Mouse (Mus musculus): Measurements from ENCODE around the gene Angpt4. TPM values are rescaled to one million over a fixed set of nuclear protein-coding genes. Genes with fewer than 3 reads are reported as not detected.

Gene Angpt4
- polyA plus RNA-seq, 1 experiment from 2014 or later, result 0.14 TPM

DNA sequence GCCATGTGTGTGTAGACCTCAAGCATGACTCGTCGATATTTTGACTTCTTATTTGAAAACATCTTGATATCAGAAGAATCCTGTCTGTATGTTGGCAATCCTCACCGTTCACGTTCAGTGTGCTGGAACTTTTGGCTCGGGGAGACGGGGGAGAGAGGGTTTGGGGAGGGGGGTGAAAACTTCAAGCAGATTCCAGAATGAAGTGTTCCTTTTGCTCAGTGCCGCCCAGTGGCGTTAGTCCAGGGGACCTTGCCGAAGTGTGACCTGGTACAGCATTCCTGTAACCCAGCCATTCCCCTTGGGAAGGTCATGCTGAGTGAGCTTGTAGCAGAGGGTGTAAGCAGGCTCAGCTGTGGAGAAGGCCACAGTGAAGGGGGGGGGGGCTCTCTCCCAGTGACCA lies 8.1 kb downstream of the Angpt4 start:
- no peak for ATAC-seq (ENCODE audit: low FRiP score)
- Histone ChIP-seq H3K9ac (no peak overlapping the region), H3K4me1 (peaks cover 10% of the 10 kb centered on the region), H3K4me2 (replicated peaks) (no peak overlapping the region), H3K9me3 (replicated peaks) (no peaks in the 10 kb centered on the region), H3K27me3 (no peaks in the 10 kb centered on the region), H3K36me3 (no peaks in the 10 kb centered on the region), H3K27ac (no peak overlapping the region), H3K4me3 (no peak overlapping the region)
- WGBS, result 61% methylated on average over 9 of the region's 9 CpGs

GRCm38 (mm10) chr2:151921068-151921467 lies 10.1 kb downstream of the Angpt4 start:
- H3K27ac ChIP-seq, result no peak overlapping the region
- H3K9me3 ChIP-seq (replicated peaks), result no peaks in the 10 kb centered on the region
- H3K4me1 ChIP-seq, result peaks cover 6% of the 10 kb centered on the region
- no peaks in the 10 kb centered on the region for H3K36me3 ChIP-seq
- H3K4me3 ChIP-seq, result no peak overlapping the region
- no peak for ATAC-seq (ENCODE audit: low FRiP score)
- no peak overlapping the region for H3K4me2 ChIP-seq (replicated peaks)
- no peaks in the 10 kb centered on the region for H3K27me3 ChIP-seq
- H3K9ac ChIP-seq, result no peak overlapping the region
- WGBS, result 61% methylated on average over 8 of the region's 8 CpGs

DNA sequence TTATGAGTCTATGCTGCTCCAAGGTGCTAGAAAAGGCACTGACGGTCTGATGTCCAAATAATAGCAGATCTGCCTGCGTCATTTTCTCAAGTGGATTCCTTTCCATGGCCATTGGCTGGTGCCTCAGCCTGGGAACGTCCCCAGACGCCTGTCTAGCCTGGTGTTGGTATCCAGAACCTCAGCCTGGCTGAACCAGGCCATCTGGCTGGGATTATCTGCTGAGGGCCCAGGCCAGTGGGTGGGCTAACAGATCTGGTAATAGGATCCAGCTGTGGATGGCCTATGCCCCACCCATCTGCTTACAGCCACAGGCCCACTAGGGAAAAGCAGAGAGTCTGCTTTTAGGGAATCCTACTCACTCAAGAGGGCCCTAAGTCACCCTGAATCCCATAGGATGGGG lies 10.6 kb downstream of the Angpt4 start:
- WGBS, result 51% methylated on average over 4 of the region's 4 CpGs
- H3K4me1 ChIP-seq, result peaks cover 6% of the 10 kb centered on the region
- H3K4me3 ChIP-seq, result no peak overlapping the region
- H3K9me3 ChIP-seq (replicated peaks), result no peaks in the 10 kb centered on the region
- H3K36me3 ChIP-seq, result no peaks in the 10 kb centered on the region
- no peak overlapping the region for H3K9ac ChIP-seq
- H3K4me2 ChIP-seq (replicated peaks), result no peak overlapping the region
- no peak overlapping the region for H3K27ac ChIP-seq
- no peak for ATAC-seq (ENCODE audit: low FRiP score)
- no peaks in the 10 kb centered on the region for H3K27me3 ChIP-seq

GRCm38 (mm10) chr2:151924276-151924675 lies 13.3 kb downstream of the Angpt4 start:
- Histone ChIP-seq H3K27me3 (no peaks in the 10 kb centered on the region), H3K4me2 (replicated peaks) (no peak overlapping the region), H3K36me3 (no peaks in the 10 kb centered on the region), H3K27ac (no peak overlapping the region), H3K9ac (no peak overlapping the region), H3K9me3 (replicated peaks) (no peaks in the 10 kb centered on the region), H3K4me1 (peaks cover 6% of the 10 kb centered on the region), H3K4me3 (no peak overlapping the region)
- no peak for ATAC-seq (ENCODE audit: low FRiP score)
- 83% methylated on average over 7 of the region's 7 CpGs for whole genome bisulfite sequencing

- WGBS, result 72% methylated on average over 4 of the region's 4 CpGs
- no peaks in the 10 kb centered on the region for H3K36me3 ChIP-seq
- H3K9me3 ChIP-seq (replicated peaks), result no peaks in the 10 kb centered on the region
- H3K9ac ChIP-seq, result no peak overlapping the region
- no peak overlapping the region for H3K4me2 ChIP-seq (replicated peaks)
- H3K27me3 ChIP-seq, result no peaks in the 10 kb centered on the region
- H3K27ac ChIP-seq, result no peak overlapping the region
- ATAC-seq (ENCODE audit: low FRiP score), result no peak
- H3K4me3 ChIP-seq, result no peak overlapping the region
- H3K4me1 ChIP-seq, result peaks cover 6% of the 10 kb centered on the region; the same call in 1 of the 2 replicates
Measured at GRCm38 (mm10) chr2:151925715-151926114, 14.7 kb downstream of the Angpt4 start.

DNA sequence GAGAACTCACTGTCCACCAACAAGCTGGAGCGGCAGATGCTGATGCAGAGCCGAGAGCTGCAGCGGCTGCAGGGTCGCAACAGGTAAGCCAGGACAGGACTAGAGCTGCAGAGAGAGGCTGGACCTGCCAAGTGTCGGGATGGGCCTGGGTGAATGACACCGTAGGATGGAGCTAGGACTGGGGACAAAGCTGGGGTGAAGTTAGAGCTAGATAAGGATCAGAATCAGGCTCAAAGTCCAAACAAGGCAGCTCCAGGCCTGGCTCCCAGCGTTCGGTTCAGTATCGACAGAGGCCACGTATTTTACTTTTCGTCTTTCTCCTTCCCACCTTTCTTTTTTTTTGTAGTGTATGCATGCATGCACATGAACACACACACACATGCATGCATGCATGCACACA lies 16.1 kb downstream of the Angpt4 start:
- H3K36me3 ChIP-seq, result no peaks in the 10 kb centered on the region
- H3K4me2 ChIP-seq (replicated peaks), result no peak overlapping the region
- no peaks in the 10 kb centered on the region for H3K4me1 ChIP-seq
- no peak overlapping the region for H3K27ac ChIP-seq
- ATAC-seq (ENCODE audit: low FRiP score), result no peak
- H3K9ac ChIP-seq, result no peak overlapping the region
- WGBS, result 95% methylated on average over 11 of the region's 11 CpGs
- H3K27me3 ChIP-seq, result no peaks in the 10 kb centered on the region
- no peaks in the 10 kb centered on the region for H3K9me3 ChIP-seq (replicated peaks)
- H3K4me3 ChIP-seq, result no peak overlapping the region

- 29% methylated on average over 7 of the region's 7 CpGs for WGBS
- Histone ChIP-seq H3K36me3 (no peaks in the 10 kb centered on the region), H3K4me3 (no peak overlapping the region), H3K9me3 (replicated peaks) (no peaks in the 10 kb centered on the region), H3K9ac (no peak overlapping the region), H3K4me2 (replicated peaks) (no peak overlapping the region), H3K27ac (no peak overlapping the region), H3K4me1 (no peaks in the 10 kb centered on the region), H3K27me3 (no peaks in the 10 kb centered on the region)
- peak; percentile 68 for ATAC-seq (ENCODE audit: low FRiP score)
Measured at GRCm38 (mm10) chr2:151930389-151931074, 19.5 kb downstream of the Angpt4 start.

GRCm38 (mm10) chr2:151937893-151938292 lies 26.9 kb downstream of the Angpt4 start:
- H3K4me3 ChIP-seq, result no peak overlapping the region
- no peaks in the 10 kb centered on the region for H3K9me3 ChIP-seq (replicated peaks)
- no peak for ATAC-seq (ENCODE audit: low FRiP score)
- H3K9ac ChIP-seq, result no peak overlapping the region
- no peaks in the 10 kb centered on the region for H3K27me3 ChIP-seq
- H3K4me2 ChIP-seq (replicated peaks), result no peak overlapping the region
- WGBS, result 54% methylated on average over 3 of the region's 3 CpGs
- H3K36me3 ChIP-seq, result no peaks in the 10 kb centered on the region
- H3K27ac ChIP-seq, result no peak overlapping the region
- peaks cover 10% of the 10 kb centered on the region; the same call in 1 of the 2 replicates for H3K4me1 ChIP-seq

DNA sequence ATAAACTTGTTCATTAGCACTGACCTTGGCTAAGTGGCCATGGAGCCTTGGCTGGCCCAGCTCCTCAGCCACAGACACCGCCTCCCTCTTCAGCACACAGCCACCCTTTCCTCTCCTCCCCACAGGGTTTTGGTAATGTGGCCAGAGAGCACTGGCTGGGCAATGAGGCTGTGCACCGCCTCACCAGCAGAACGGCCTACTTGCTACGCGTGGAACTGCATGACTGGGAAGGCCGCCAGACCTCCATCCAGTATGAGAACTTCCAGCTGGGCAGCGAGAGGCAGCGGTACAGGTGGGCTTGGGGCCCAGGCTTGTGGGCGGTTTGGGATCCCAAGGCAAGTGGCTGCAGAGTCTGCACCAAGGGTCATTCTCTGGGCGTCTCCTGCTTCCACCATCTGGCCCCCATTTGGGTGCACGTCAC lies 27.8 kb downstream of the Angpt4 start:
- ATAC-seq (ENCODE audit: low FRiP score), result no peak
- H3K9ac ChIP-seq, result no peak overlapping the region
- 67% methylated on average over 11 of the region's 11 CpGs for WGBS

DNA sequence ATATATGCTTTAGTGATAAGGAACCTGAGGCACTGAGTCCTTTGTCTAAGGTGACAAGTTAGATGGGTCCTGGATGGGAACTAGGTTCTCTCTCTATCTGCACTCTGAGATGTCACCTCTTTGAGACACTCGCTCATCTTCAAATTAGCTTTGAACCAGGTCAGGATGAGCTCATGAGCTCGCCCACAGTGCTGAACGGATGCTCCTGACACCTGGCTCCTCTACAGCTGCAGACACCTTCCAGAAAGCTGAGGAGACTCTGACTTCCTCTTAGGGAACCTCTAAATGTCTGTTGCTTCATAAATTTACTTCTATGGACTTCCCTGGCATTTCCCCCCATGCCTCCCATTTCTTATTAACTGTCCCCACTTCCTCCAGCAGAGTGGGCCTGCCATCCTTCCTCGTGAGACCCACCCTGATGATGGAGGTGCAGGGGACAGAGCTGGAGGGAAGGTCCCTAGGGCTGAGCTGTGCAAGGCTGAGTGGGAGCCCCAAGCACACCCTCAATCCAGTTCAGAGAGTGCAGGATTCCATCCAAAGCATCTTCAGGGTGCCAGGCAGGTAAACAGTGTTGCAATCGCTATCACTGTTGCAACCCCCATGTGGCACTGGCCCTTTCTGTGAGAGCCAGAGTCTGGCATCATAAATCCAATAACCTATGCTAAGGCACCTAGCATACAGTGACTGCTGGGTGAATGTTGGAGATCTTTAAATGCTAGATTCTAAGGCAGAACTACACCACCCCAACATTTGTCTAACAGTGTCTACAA lies 28.8 kb downstream of the Angpt4 start:
- Histone ChIP-seq H3K4me2 (replicated peaks) (no peak overlapping the region), H3K4me3 (no peak overlapping the region), H3K9me3 (replicated peaks) (no peaks in the 10 kb centered on the region), H3K36me3 (no peaks in the 10 kb centered on the region), H3K27me3 (0 out of 2 replicates have a peak, but pooled peaks cover 3% of the 10 kb centered on the region), H3K27ac (no peak overlapping the region), H3K4me1 (peaks cover 10% of the 10 kb centered on the region; the same call in 1 of the 2 replicates), H3K9ac (no peak overlapping the region)
- WGBS, result 76% methylated on average over 5 of the region's 5 CpGs
- no peak for ATAC-seq (ENCODE audit: low FRiP score)

More for the DNA sequence above, 27.8 kb downstream of the Angpt4 start:
- H3K4me2 ChIP-seq (replicated peaks), result no peak overlapping the region
- no peak overlapping the region for H3K27ac ChIP-seq
- no peaks in the 10 kb centered on the region for H3K9me3 ChIP-seq (replicated peaks)
- no peaks in the 10 kb centered on the region for H3K27me3 ChIP-seq
- no peaks in the 10 kb centered on the region for H3K36me3 ChIP-seq
- no peak overlapping the region for H3K4me3 ChIP-seq
- H3K4me1 ChIP-seq, result peaks cover 10% of the 10 kb centered on the region; the same call in 1 of the 2 replicates

- H3K27ac ChIP-seq, result no peak overlapping the region
- H3K4me1 ChIP-seq, result peaks cover 10% of the 10 kb centered on the region; the same call in 1 of the 2 replicates
- H3K36me3 ChIP-seq, result no peaks in the 10 kb centered on the region
- no peaks in the 10 kb centered on the region for H3K9me3 ChIP-seq (replicated peaks)
- ATAC-seq (ENCODE audit: low FRiP score), result no peak
- H3K4me3 ChIP-seq, result no peak overlapping the region
- WGBS, result 32% methylated on average over 2 of the region's 2 CpGs
- no peak overlapping the region for H3K9ac ChIP-seq
- 0 out of 2 replicates have a peak, but pooled peaks cover 3% of the 10 kb centered on the region for H3K27me3 ChIP-seq
- H3K4me2 ChIP-seq (replicated peaks), result no peak overlapping the region
Measured at GRCm38 (mm10) chr2:151941269-151941668, 30.3 kb downstream of the Angpt4 start.

DNA sequence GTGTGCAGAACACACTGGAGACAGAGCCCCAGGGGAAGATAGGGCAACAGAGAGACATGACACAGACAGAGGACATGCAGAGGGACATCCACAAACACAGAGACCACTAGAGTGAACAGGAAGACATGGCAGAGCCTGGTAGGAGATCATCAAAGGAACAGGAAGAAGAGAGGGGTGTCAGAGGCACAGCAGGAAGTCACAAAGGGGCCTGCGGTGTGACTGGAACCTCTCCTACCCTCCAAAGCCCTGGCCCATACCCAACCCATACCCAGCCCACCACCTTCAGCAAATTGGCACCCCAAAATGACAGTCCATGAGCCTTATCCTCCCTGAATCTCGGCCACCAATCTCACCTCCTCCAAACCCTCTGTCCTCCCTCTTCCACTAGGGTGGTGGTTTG lies 33.1 kb downstream of the Angpt4 start:
- Histone ChIP-seq H3K36me3 (no peaks in the 10 kb centered on the region), H3K9me3 (replicated peaks) (no peaks in the 10 kb centered on the region), H3K4me3 (no peak overlapping the region), H3K27me3 (0 out of 2 replicates have a peak, but pooled peaks cover 3% of the 10 kb centered on the region), H3K4me1 (no peaks in the 10 kb centered on the region), H3K4me2 (replicated peaks) (no peak overlapping the region), H3K9ac (no peak overlapping the region), H3K27ac (no peak overlapping the region)
- 63% methylated on average over 2 of the region's 2 CpGs for WGBS
- no peak for ATAC-seq (ENCODE audit: low FRiP score)
